Mouse (Mus musculus) urinary bladder, postnatal 10 days (tissue): ENCODE results near the gene Lck.
A peak's percentile ranks its signal among the peaks of the same experiment; 100 is the strongest.

Source experiments
- DNase-seq: peaks from one replicate; pipeline ENCODE4 v3.0.0; 2022; ENCODE audit warnings: low spot score

Lck gene

GRCm38 (mm10) chr4:129573430-129573829, at the start of gene Lck:
Lck (minus strand) TSS chr4:129573641.
- no peak for DNase-seq

- no peak for DNase-seq
These were observed 49.5 kb upstream of the Lck start for GRCm38 (mm10) chr4:129622803-129623535.

- no peak for DNase-seq
These were observed 48.8 kb upstream of the Lck start for GRCm38 (mm10) chr4:129622120-129622802.

GRCm38 (mm10) chr4:129621283-129621841, 47.9 kb upstream of the Lck start:
- DNase-seq, result no peak

GRCm38 (mm10) chr4:129620419-129621282, 47.2 kb upstream of the Lck start:
- no peak for DNase-seq

GRCm38 (mm10) chr4:129618786-129619691, 45.6 kb upstream of the Lck start, which contains the start of gene Iqcc:
Iqcc (minus strand) TSS chr4:129619099.
- DNase-seq, result peak; percentile 88

- DNase-seq, result no peak
These were observed 44.6 kb upstream of the Lck start for GRCm38 (mm10) chr4:129618031-129618430.

- DNase-seq, result no peak
These were observed 43.7 kb upstream of the Lck start for GRCm38 (mm10) chr4:129617121-129617641.

GRCm38 (mm10) chr4:129616631-129617030, 43.2 kb upstream of the Lck start:
- no peak for DNase-seq

- no peak for DNase-seq
These were observed 42.4 kb upstream of the Lck start for GRCm38 (mm10) chr4:129615801-129616290.

GRCm38 (mm10) chr4:129614093-129614492, 40.7 kb upstream of the Lck start, which contains the start of gene Dcdc2b:
Dcdc2b (minus strand) TSS chr4:129614257.
- no peak for DNase-seq

GRCm38 (mm10) chr4:129610472-129610871, 37.0 kb upstream of the Lck start:
- no peak for DNase-seq

- no peak for DNase-seq
These were observed 36.6 kb upstream of the Lck start for GRCm38 (mm10) chr4:129610026-129610425.

GRCm38 (mm10) chr4:129609139-129609631, 35.7 kb upstream of the Lck start:
- no peak for DNase-seq

- no peak for DNase-seq
These were observed 35.1 kb upstream of the Lck start for GRCm38 (mm10) chr4:129608426-129609025.

GRCm38 (mm10) chr4:129600233-129601158, 27.1 kb upstream of the Lck start, which contains the start of the genes Eif3i and Tmem234:
Eif3i (minus strand) TSS chr4:129600648.
Tmem234 (plus strand) TSS chr4:129600668.
- peak; percentile 41 for DNase-seq

- no peak for DNase-seq
These were observed 15.4 kb upstream of the Lck start for GRCm38 (mm10) chr4:129588865-129589264.

- no peak for DNase-seq
These were observed 13.5 kb upstream of the Lck start for GRCm38 (mm10) chr4:129586943-129587342.

- DNase-seq, result no peak
These were observed 12.3 kb upstream of the Lck start for GRCm38 (mm10) chr4:129585773-129586172.
